Mouse (Mus musculus) ES-Bruce4 (cell line): Measurements from ENCODE around the gene Tmem252.

Experiments used
- CTCF ChIP-seq: IDR thresholded peaks from one replicate; pipeline ENCODE4 v1.8.1; 2011; ENCODE audit warnings: low read depth, low read length
- POLR2A ChIP-seq: IDR thresholded peaks from one replicate; pipeline ENCODE4 v1.8.1; 2011; ENCODE audit warnings: low read length; ENCODE audit not compliant: insufficient read depth

DNA sequence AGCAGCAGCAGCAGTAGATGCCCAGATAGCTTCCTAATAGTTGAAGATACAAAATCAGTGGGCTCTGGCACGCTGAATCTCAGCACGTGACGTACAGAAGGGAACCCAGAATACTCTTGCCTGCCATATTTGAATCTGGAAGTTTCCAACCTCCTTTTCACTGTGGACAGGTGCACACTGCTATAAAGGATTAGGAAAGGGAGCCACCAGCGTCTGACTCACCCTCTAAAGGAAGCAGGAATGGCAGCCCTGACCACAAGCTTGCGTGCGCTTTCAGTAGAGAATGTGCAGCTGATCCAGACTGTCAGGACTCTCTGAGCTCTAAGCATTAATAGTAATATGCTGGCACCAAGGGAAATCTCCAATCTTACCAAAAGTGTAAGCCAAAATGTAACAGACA lies 32.8 kb upstream of the Tmem252 start:
- TF ChIP-seq POLR2A (no peak), CTCF (no peak)
